Mouse (Mus musculus) brain, embryonic 18.5 days (tissue): ENCODE data around the gene Gjb6.

Source experiments
- DNase-seq: peaks from one replicate; pipeline ENCODE4 v3.0.0-alpha.2; 2012; ENCODE audit warnings: low read depth, low spot score

Gjb6 gene

GRCm38 (mm10) chr14:57133161-57133661 lies at the start of gene Gjb6:
Gjb6 (minus strand) TSS chr14:57133611.
- no peak for DNase-seq

- no peak for DNase-seq
Observed at GRCm38 (mm10) chr14:57165493-57165892, 32.1 kb upstream of the Gjb6 start.

- DNase-seq: no peak
Observed at GRCm38 (mm10) chr14:57161833-57162232, 28.4 kb upstream of the Gjb6 start.

GRCm38 (mm10) chr14:57161201-57161600 lies 27.8 kb upstream of the Gjb6 start:
- no peak for DNase-seq

GRCm38 (mm10) chr14:57154916-57155315 lies 21.5 kb upstream of the Gjb6 start:
- DNase-seq: no peak

GRCm38 (mm10) chr14:57145741-57146140 lies 12.3 kb upstream of the Gjb6 start:
- DNase-seq: peak; percentile 4

GRCm38 (mm10) chr14:57135265-57135664 lies 1.9 kb upstream of the Gjb6 start:
- no peak for DNase-seq

GRCm38 (mm10) chr14:57127383-57127782 lies 6.0 kb downstream of the Gjb6 start:
- DNase-seq: no peak

GRCm38 (mm10) chr14:57122295-57122694 lies 11.1 kb downstream of the Gjb6 start:
- DNase-seq: no peak

- DNase-seq: peak; percentile 28
Observed at GRCm38 (mm10) chr14:57115823-57116544, 17.4 kb downstream of the Gjb6 start, which contains the start of gene Gm4491. Gm4491 (minus strand) TSS chr14:57115883.

GRCm38 (mm10) chr14:57109194-57109593 lies 24.2 kb downstream of the Gjb6 start:
- peak; percentile 16 for DNase-seq

GRCm38 (mm10) chr14:57107916-57108315 lies 25.5 kb downstream of the Gjb6 start:
- DNase-seq: no peak

GRCm38 (mm10) chr14:57107091-57107490 lies 26.3 kb downstream of the Gjb6 start:
- DNase-seq: no peak

- no peak for DNase-seq
Observed at GRCm38 (mm10) chr14:57105721-57106120, 27.7 kb downstream of the Gjb6 start.

GRCm38 (mm10) chr14:57105111-57105510 lies 28.3 kb downstream of the Gjb6 start:
- no peak for DNase-seq

GRCm38 (mm10) chr14:57104106-57105023 lies 29.0 kb downstream of the Gjb6 start, which contains the start of gene Gjb2:
Gjb2 (minus strand) TSS chr14:57104702.
- DNase-seq: no peak

GRCm38 (mm10) chr14:57103711-57104105 lies 29.7 kb downstream of the Gjb6 start:
- DNase-seq: no peak

GRCm38 (mm10) chr14:57103121-57103520 lies 30.3 kb downstream of the Gjb6 start:
- DNase-seq: no peak

GRCm38 (mm10) chr14:57101623-57102022 lies 31.8 kb downstream of the Gjb6 start:
- no peak for DNase-seq

- no peak for DNase-seq
Observed at GRCm38 (mm10) chr14:57095855-57096254, 37.6 kb downstream of the Gjb6 start.

- no peak for DNase-seq
Observed at GRCm38 (mm10) chr14:57093029-57093428, 40.4 kb downstream of the Gjb6 start.

GRCm38 (mm10) chr14:57090001-57090400 lies 43.4 kb downstream of the Gjb6 start:
- DNase-seq: no peak
